Mouse (Mus musculus) heart, adult 2 months (tissue): ENCODE data around the gene Edem1. TPM values are rescaled to one million over a fixed set of nuclear protein-coding genes. Genes with fewer than 3 reads are reported as not detected.

Source experiments
- DNase-seq, 2 experiments: peaks; one replicate each; pipeline ENCODE4 v3.0.0; 2021
- H3K27ac ChIP-seq: fragments of 200-600 bp; 2 replicates; pipeline ENCODE4 v1.8.1; 2022
- H3K27me3 ChIP-seq: fragments of 200-500 bp; 2 replicates; pipeline ENCODE4 v1.6.1; 2012; ENCODE audit warnings: mild to moderate bottlenecking, low read length, inconsistent platforms, mixed read lengths; ENCODE audit not compliant: control insufficient read depth, insufficient read depth
- H3K36me3 ChIP-seq: fragments of 200-500 bp; 2 replicates; pipeline ENCODE4 v1.6.1; 2012; ENCODE audit warnings: low read length, inconsistent platforms; ENCODE audit not compliant: control insufficient read depth, insufficient read depth
- H3K4me1 ChIP-seq: fragments of 200-500 bp; 2 replicates; pipeline ENCODE4 v1.6.1; 2011; ENCODE audit warnings: low read length; ENCODE audit not compliant: control insufficient read depth, insufficient read depth
- H3K4me3 ChIP-seq: fragments of 200-600 bp; 2 replicates; pipeline ENCODE4 v1.8.1; 2022
- H3K79me2 ChIP-seq: fragments of 200-500 bp; replicated peaks from 2 replicates; pipeline ENCODE4 v1.6.1; 2012; ENCODE audit warnings: mild to moderate bottlenecking, inconsistent platforms, low read length, moderate library complexity, mixed read lengths; ENCODE audit not compliant: control insufficient read depth, insufficient read depth
- H3K9ac ChIP-seq: fragments of 200-500 bp; 2 replicates; pipeline ENCODE4 v1.6.1; 2012; ENCODE audit warnings: low read depth, mild to moderate bottlenecking, control low read depth, inconsistent platforms, low read length, mixed read lengths
- CTCF ChIP-seq: fragments of 200-600 bp; IDR thresholded peaks from 2 replicates; pipeline ENCODE4 v1.8.1; 2022; ENCODE audit warnings: antibody characterized with exemption, mild to moderate bottlenecking, moderate library complexity
- EP300 ChIP-seq: fragments of 200-500 bp; IDR thresholded peaks from 2 replicates; pipeline ENCODE4 v1.6.1; 2011; ENCODE audit warnings: low read depth, low read length, control low read depth; ENCODE audit not compliant: insufficient read depth
- POLR2A ChIP-seq: fragments of 200-500 bp; IDR thresholded peaks from 2 replicates; pipeline ENCODE4 v1.6.1; 2011; ENCODE audit warnings: mild to moderate bottlenecking, low read depth, low read length, control low read depth; ENCODE audit not compliant: insufficient read depth
- WGBS: fragments of 180-500 bp; shearing (Covaris S2); methylation state at CpG from one replicate; pipeline ENCODE4 v1.1.7; 2018; 5-methylcytosine and 5-hydroxymethylcytosine counted together
- intact Hi-C: fragments of 180-260 bp; cut with DNase I; formaldehyde crosslinking; loops from one replicate; pipeline ENCODE4 v1.15.1; 2025
- polyA plus RNA-seq: library from polyadenylated mRNA; depleted of rRNA; stranded (reverse); fragments of >200 nt; gene quantifications from 2 replicates; pipeline ENCODE4 v1.2.3, GENCODE M21; 2012
- total RNA-seq, 2 experiments: library from RNA; stranded (reverse); gene quantifications; 2 replicates each; pipeline ENCODE4 v1.2.3; 2021

Gene Edem1
- total and polyA plus RNA-seq, 3 experiments, result 6.0 to 13.8 (median 10.1) TPM

DNA sequence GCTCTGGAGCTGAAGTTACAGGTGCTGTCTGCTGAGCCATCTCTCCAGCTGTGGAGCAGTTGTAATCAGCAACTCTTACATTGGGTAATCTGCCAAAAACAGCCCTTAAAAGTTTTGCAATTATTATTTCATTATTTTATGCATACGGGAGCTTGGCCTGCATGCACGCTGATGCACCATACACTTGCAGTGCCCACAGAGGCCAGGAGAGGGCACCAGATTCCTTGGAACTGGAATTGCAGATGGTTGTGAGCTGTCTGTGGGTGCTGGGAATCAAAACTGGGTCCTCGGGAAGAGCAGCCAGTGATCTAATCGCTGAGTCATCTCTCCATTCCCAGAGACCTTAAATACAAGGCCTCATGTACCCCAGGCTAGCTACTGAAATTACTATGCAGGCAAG lies 52.6 kb downstream of the Edem1 start:
- no peak overlapping the region for H3K27ac ChIP-seq
- no peak for TF ChIP-seq EP300
- TF ChIP-seq CTCF, result peak; percentile 45
- TF ChIP-seq POLR2A, result no peak
- no peak overlapping the region for H3K4me3 ChIP-seq
- WGBS, result 81% methylated on average over 4 of the region's 4 CpGs
- H3K9ac ChIP-seq, result no peak overlapping the region
- no peaks in the 10 kb centered on the region for H3K36me3 ChIP-seq
- intact Hi-C loops, result no loop called here
- no peaks in the 10 kb centered on the region for H3K79me2 ChIP-seq
- DNase-seq, result no peak
- 0 out of 2 replicates have a peak, but pooled peaks cover 1% of the 10 kb centered on the region for H3K27me3 ChIP-seq
- H3K4me1 ChIP-seq, result peaks cover 2% of the 10 kb centered on the region; the same call in 1 of the 2 replicates

GRCm38 (mm10) chr6:108883826-108884225 lies 55.4 kb downstream of the Edem1 start:
- 70% methylated on average over 2 of the region's 2 CpGs for WGBS
- H3K9ac ChIP-seq, result no peak overlapping the region
- H3K36me3 ChIP-seq, result no peaks in the 10 kb centered on the region
- no peaks in the 10 kb centered on the region for H3K79me2 ChIP-seq
- peaks cover 2% of the 10 kb centered on the region; the same call in 1 of the 2 replicates for H3K4me1 ChIP-seq
- TF ChIP-seq POLR2A (no peak), EP300 (no peak), CTCF (no peak)
- no peak overlapping the region for H3K27ac ChIP-seq
- H3K27me3 ChIP-seq, result 0 out of 2 replicates have a peak, but pooled peaks cover 1% of the 10 kb centered on the region
- H3K4me3 ChIP-seq, result no peak overlapping the region
- intact Hi-C loops, result no loop called here
- no peak for DNase-seq

DNA sequence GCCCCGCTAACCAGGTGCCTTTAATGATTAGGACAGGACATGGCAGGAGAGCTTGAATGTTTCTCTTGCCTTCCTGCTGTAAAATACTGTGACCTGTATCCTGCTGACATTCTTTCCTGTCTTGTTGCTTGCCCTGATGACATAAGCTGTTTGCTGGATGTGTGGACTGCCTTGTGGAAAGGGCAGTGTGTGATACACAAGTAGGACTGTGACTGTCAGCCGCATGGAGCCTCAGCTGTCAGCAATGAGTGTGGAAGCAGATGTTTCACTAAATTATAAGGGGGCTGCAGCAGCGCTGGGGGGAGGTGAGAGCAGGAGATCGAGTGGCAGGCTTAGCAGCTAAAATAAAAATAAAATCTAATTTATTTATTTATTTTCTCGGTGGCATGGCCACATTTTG lies 56.2 kb downstream of the Edem1 start:
- intact Hi-C loops, result no loop called here
- no peaks in the 10 kb centered on the region for H3K36me3 ChIP-seq

GRCm38 (mm10) chr6:108886346-108886745 lies 57.9 kb downstream of the Edem1 start:
- Histone ChIP-seq H3K9ac (no peak overlapping the region), H3K36me3 (no peaks in the 10 kb centered on the region), H3K4me3 (no peak overlapping the region), H3K4me1 (peaks cover 2% of the 10 kb centered on the region; the same call in 1 of the 2 replicates), H3K27me3 (no peaks in the 10 kb centered on the region), H3K27ac (no peak overlapping the region), H3K79me2 (no peaks in the 10 kb centered on the region)
- no peak for DNase-seq
- 34% methylated on average over 4 of the region's 4 CpGs for WGBS
- intact Hi-C loops, result no loop called here
- TF ChIP-seq CTCF (no peak), EP300 (no peak), POLR2A (no peak)

More for the DNA sequence above, 56.2 kb downstream of the Edem1 start:
- no peak for DNase-seq
- no peak overlapping the region for H3K27ac ChIP-seq
- no peak overlapping the region for H3K9ac ChIP-seq
- H3K4me1 ChIP-seq, result peaks cover 2% of the 10 kb centered on the region; the same call in 1 of the 2 replicates
- H3K79me2 ChIP-seq, result no peaks in the 10 kb centered on the region
- no peak overlapping the region for H3K4me3 ChIP-seq
- no peak for TF ChIP-seq EP300
- no peak for TF ChIP-seq CTCF
- no peak for TF ChIP-seq POLR2A
- WGBS, result 45% methylated on average over 5 of the region's 5 CpGs
- H3K27me3 ChIP-seq, result no peaks in the 10 kb centered on the region

- H3K27ac ChIP-seq, result no peak overlapping the region
- H3K9ac ChIP-seq, result no peak overlapping the region
These were observed 64.1 kb downstream of the Edem1 start for GRCm38 (mm10) chr6:108892589-108892988.

DNA sequence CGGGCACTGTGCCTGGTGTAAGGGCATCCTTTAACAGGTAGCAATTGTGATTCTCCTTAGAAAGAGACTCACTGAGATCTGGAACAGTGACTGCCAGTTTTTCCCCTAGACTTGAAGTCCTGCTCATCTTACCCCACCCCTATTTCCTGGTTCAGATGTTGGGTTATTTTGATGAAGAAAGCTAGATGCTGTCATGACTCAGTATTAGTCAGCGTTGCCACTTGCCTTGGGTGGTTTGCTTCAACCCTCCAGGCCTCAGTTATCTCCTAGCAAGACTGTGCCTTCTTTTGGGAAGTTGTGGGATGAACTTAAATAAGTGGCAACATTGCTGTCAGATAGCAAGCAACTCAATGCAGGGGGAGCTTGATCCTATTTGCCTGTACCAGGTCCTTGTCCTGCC lies 66.7 kb downstream of the Edem1 start:
- no peak overlapping the region for H3K27ac ChIP-seq
- TF ChIP-seq CTCF (no peak), POLR2A (no peak), EP300 (no peak)
- no peak overlapping the region for H3K4me3 ChIP-seq
- H3K36me3 ChIP-seq, result no peaks in the 10 kb centered on the region
- intact Hi-C loops, result no loop called here
- no peak overlapping the region for H3K9ac ChIP-seq
- WGBS, result 64% methylated on average over 2 of the region's 2 CpGs
- no peak for DNase-seq
- no peaks in the 10 kb centered on the region for H3K4me1 ChIP-seq
- H3K79me2 ChIP-seq, result no peaks in the 10 kb centered on the region
- H3K27me3 ChIP-seq, result no peaks in the 10 kb centered on the region

More at GRCm38 (mm10) chr6:108892589-108892988, 64.1 kb downstream of the Edem1 start:
- H3K79me2 ChIP-seq, result no peaks in the 10 kb centered on the region
- TF ChIP-seq POLR2A (no peak), CTCF (no peak)
- no peaks in the 10 kb centered on the region for H3K36me3 ChIP-seq
- DNase-seq, result no peak
- no peaks in the 10 kb centered on the region for H3K27me3 ChIP-seq
- 72% methylated on average over 5 of the region's 5 CpGs for WGBS
- intact Hi-C loops, result no loop called here
- H3K4me1 ChIP-seq, result no peaks in the 10 kb centered on the region
- no peak overlapping the region for H3K4me3 ChIP-seq
